Mouse (Mus musculus): ENCODE measurements at regions not wholly inside any gene's neighbourhood (a gene's known extent, or its start where the extent isn't known, plus 50 kb on each side); places are given as distances from the start of the nearest gene placed in this dataset.

DNA sequence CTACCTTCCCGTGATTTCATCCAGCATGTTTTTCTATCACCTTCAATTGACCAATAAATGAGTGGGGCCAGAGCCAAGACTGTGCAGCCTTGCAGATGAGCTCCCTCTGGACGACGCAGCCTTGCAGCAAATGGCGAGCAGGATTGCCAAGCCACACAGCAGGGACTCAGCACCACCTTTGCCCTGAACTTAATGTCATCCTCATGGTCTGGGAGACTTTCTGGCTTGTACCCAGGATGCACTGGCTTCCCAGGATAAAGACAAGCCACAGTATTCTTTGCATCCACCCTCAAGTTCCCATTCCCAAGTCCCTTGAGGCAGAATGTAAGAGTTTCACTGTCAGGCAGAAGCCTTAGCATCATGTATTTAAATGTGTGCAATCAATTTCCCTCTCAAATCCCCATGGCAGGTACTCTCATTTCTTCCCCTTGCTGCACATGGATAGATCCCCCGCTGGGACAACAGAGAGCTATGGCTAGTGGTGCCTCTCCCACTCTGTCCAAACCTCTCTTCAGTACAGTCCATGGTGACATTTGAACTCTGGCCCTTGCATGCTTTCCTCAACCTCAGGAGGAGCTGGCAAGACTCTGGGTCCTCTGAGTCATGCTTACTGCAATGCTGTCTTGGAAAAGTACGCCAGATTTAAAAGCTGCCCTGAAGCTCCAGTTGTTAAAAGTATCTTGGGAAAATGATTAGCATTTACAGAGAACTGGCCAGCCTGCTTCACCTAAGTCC, 252.2 kb upstream of the Hnrnpa3 start:
- ChIA-PET CTCF (interaction anchor here (1.2 kb wide), 1 partner anchor 12 kb away, joined by 3 read pairs; no protein-coding TSS in a partner anchor), POLR2A (interaction anchor here (0.6 kb wide), 1 partner anchor 12 kb away, joined by 3 read pairs; no protein-coding TSS in a partner anchor)
- no peaks in the 10 kb centered on the region for H3K27me3 ChIP-seq
- no peak for TF ChIP-seq CTCF (IDR thresholded peaks at IDR 0.05)
- in situ Hi-C loops (cut with MboI; ENCODE audit: low pct_unique_long_range_greater_than_20kb), result no loop called here
- DNase-seq (ENCODE audit: low read depth, low spot score), result no peak
- no peak for ATAC-seq

DNA sequence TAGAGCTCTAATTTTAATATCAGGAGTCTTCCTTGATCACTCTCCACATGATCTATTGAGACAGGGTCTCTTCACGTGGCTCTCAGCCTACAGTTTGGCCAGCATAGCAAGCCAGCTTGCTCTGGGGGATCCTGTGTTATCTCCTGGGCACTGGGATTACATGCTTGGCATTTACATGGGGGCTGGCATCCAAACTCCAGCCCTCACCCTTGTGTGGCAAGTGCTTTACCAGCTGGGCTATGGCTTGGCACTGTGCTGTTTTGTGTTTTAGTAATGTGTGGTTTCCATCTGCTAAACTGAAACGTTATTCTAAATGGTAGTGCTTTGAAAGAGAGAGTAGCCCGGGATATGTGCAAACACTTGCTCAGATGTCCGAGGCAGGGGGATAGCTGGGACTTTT, 251.5 kb upstream of the Hnrnpa3 start:
- DNase-seq (ENCODE audit: low read depth, low spot score) (no peak), ATAC-seq (no peak)
- no peaks in the 10 kb centered on the region for H3K27me3 ChIP-seq
- no peak for TF ChIP-seq CTCF (IDR thresholded peaks at IDR 0.05)
- in situ Hi-C loops (cut with MboI; ENCODE audit: low pct_unique_long_range_greater_than_20kb), result no loop called here
- ChIA-PET POLR2A (interaction anchor here (0.6 kb wide), 1 partner anchor 11 kb away, joined by 3 read pairs; no protein-coding TSS in a partner anchor), CTCF (interaction anchor here (1.2 kb wide), 1 partner anchor 12 kb away, joined by 3 read pairs; no protein-coding TSS in a partner anchor)

DNA sequence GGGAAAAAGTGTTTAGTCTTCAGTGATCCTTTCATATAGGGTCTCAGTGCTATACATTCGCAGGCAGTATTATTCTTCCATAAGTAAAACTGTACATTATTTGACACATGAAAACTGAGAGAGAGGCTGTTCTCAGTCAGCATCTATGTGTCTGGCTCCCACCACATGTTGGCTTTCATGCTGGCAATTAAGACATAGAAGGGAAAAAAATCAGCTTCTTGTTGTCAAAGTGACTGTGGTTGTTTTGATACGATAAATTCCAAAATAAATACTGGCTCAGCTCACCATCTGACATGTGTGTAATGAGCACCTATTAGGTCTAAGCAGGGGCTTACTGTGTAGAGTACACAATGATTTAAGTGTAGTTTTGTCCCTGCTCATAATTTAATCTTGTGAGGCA, 251.0 kb upstream of the Hnrnpa3 start:
- TF ChIP-seq CTCF (IDR thresholded peaks at IDR 0.05), result no peak
- POLR2A ChIA-PET, result interaction anchor here (0.6 kb wide), 1 partner anchor 11 kb away, joined by 3 read pairs; no protein-coding TSS in a partner anchor
- no peaks in the 10 kb centered on the region for H3K27me3 ChIP-seq
- DNase-seq (ENCODE audit: low read depth, low spot score), result no peak
- in situ Hi-C loops (cut with MboI; ENCODE audit: low pct_unique_long_range_greater_than_20kb), result no loop called here
- CTCF ChIA-PET, result interaction anchor here (1.2 to 1.6 kb wide), 2 partner anchors 11 to 113 kb away, joined by 3 read pairs; no protein-coding TSS in a partner anchor
- no peak for ATAC-seq

DNA sequence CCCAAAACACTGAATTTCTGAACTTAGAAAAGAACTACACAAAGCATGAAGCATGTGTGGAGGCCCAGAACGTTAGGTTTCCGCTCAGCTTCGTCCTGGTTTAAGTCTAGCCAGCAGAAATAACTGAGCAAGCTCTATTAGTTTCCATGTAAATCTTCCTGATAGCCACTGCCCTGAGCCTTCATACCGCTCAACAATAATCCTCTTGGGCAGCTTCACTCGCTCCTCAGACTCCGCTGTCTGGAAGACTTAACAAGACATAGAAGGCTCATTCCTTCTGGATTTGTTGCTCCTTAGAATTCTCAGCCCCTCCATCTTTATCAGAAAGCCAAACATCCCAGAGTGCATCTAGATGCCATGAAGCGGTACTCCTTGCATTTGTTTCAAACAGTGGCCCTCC, 249.3 kb upstream of the Hnrnpa3 start:
- ATAC-seq (no peak), DNase-seq (ENCODE audit: low read depth, low spot score) (no peak)
- H3K27me3 ChIP-seq, result no peaks in the 10 kb centered on the region
- in situ Hi-C loops (cut with MboI; ENCODE audit: low pct_unique_long_range_greater_than_20kb), result no loop called here
- CTCF ChIA-PET, result interaction anchor here (1.6 kb wide), 1 partner anchor 115 kb away, joined by 3 read pairs; no protein-coding TSS in a partner anchor
- POLR2A ChIA-PET, result no interaction called here
- TF ChIP-seq CTCF (IDR thresholded peaks at IDR 0.05), result no peak

DNA sequence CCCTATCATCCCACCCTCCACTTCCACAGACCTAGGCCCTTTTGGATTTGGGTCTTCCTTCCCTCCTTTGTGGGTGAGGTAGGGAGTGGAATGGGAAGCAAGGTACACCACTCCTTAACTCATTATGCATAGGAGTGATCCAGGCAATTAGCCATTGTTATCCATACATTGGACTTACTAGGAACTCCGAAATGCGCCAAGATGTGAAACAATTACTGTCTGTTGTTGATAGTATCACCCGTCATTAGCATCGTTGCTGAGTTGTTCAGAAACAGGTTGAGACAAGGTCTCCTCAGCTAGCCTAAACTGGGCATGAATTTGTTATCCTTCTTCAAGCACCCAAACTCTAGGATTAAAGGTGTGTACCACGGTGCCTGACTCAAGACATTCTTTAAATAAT, 246.3 kb upstream of the Hnrnpa3 start:
- in situ Hi-C loops (cut with MboI; ENCODE audit: low pct_unique_long_range_greater_than_20kb), result no loop called here
- no peak for TF ChIP-seq CTCF (IDR thresholded peaks at IDR 0.05)
- POLR2A ChIA-PET, result interaction anchor here (0.6 kb wide), 1 partner anchor 237 kb away, joined by 5 read pairs; no protein-coding TSS in a partner anchor
- CTCF ChIA-PET, result no interaction called here
- DNase-seq (ENCODE audit: low read depth, low spot score) (no peak), ATAC-seq (no peak)
- H3K27me3 ChIP-seq, result peaks cover 2% of the 10 kb centered on the region

DNA sequence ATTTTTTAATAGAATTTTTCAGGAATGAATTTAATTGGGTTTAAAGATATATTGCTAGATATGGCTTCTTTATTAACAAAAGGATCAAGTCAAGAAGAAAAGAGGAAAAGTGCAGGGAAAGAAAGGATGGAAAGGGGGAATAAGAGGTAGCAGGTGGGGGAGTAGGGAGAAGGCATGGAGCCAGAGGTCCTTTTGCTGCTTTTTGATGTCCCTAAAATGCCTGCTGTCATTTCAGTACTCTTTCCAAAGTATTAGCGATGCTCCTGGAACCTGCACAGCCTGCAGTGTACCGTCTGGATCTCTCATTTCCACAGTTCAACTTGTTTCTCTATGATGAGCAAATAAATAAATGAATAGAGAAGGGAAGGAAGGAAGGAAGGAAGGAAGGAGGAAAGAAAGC, 240.4 kb upstream of the Hnrnpa3 start:
- H3K27me3 ChIP-seq, result peaks cover 13% of the 10 kb centered on the region
- in situ Hi-C loops (cut with MboI; ENCODE audit: low pct_unique_long_range_greater_than_20kb), result no loop called here
- ATAC-seq, result no peak
- ChIA-PET CTCF (interaction anchor here (1.0 kb wide), 1 partner anchor 11 kb away, joined by 3 read pairs; no protein-coding TSS in a partner anchor), POLR2A (interaction anchor here (0.7 kb wide), 1 partner anchor 11 kb away, joined by 3 read pairs; no protein-coding TSS in a partner anchor)
- DNase-seq (ENCODE audit: low read depth, low spot score), result no peak
- no peak for TF ChIP-seq CTCF (IDR thresholded peaks at IDR 0.05)

DNA sequence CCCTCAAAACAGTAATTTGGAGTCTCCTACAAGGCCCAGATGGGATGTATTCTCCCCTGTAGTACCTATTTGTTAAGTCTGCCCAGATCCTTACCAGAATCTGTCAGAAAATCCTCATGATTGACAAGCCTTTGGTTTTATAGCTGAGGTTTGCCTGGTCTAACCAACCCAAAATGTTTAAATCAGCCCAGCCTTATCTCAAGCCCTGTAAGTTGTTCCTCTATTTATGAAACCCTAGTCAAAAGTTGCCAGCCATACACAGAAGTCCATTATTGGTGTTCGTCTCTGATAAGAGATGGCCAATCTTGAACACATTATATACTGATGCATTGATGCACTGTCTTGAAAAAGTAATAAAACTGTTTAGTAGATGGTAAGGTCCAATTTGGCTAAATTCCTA, 239.9 kb upstream of the Hnrnpa3 start:
- in situ Hi-C loops (cut with MboI; ENCODE audit: low pct_unique_long_range_greater_than_20kb), result no loop called here
- H3K27me3 ChIP-seq, result peaks cover 14% of the 10 kb centered on the region
- no peak for ATAC-seq
- TF ChIP-seq CTCF (IDR thresholded peaks at IDR 0.05), result no peak
- no peak for DNase-seq (ENCODE audit: low read depth, low spot score)
- POLR2A ChIA-PET, result interaction anchor here (0.7 kb wide), 1 partner anchor 12 kb away, joined by 3 read pairs; no protein-coding TSS in a partner anchor
- CTCF ChIA-PET, result interaction anchor here (1.0 kb wide), 1 partner anchor 12 kb away, joined by 3 read pairs; no protein-coding TSS in a partner anchor

DNA sequence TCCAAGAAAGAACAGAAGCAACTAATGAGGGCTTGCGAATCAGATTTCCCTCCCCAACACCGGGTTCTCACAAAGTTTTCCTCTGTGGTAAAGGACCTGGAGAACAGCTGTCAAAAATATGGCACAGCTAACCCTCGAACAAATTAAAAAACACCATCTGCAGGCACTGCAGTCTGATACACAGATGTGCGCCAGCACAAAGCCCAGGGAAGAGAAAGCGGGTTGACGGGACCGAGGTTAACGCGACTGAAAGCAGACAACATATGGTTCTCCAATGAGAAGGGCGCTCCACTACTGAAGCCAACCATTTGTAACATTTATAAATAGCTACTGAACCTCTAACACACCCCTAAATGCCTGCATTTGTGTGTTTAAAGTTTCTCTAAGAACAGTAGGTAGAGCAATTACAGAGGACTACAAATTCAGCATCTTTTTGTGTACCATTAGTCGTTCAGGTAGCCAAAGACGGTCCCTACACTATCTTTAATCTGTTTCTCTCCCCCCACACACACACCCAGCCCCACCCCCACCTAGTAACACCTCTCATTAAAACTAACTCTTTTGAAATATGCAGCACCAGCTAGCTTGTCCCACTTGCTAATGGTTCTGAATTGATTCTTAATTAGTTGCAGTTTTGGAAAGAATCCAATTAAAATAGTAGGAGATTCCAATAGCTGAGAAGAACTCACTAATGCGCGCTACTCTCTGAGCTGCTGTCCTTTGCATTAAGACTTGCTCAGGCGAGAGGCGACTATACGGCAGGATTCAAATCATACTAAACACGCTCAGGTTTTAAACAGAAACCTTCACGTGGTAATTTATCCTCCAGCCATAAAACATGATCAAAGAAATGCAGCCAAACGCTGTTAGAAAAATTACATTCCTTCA, 236.0 kb upstream of the Hnrnpa3 start:
- ChIA-PET CTCF (no interaction called here), POLR2A (no interaction called here)

DNA sequence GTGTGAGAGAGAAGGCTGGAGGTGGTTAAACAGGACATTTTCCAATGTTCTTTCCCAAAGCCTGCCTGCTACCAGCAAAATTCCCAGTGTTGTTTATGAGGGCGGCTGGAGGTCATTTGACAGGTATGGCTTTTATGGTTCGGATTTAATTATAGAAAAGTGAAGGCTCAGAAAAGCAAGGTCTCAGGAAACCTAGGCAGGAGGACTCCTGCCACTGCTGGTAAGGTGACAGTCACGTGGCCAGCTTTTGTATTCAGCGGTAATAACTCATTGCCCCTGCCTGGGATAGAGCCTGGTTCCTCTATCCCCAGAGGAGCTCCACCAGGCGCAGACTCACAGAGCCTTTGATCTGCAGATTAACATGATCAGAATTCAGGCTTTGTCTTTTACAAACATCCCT, 235.2 kb upstream of the Hnrnpa3 start:
- ATAC-seq, result no peak
- no peak for TF ChIP-seq CTCF (IDR thresholded peaks at IDR 0.05)
- H3K27me3 ChIP-seq, result peaks cover 12% of the 10 kb centered on the region
- CTCF ChIA-PET, result no interaction called here
- in situ Hi-C loops (cut with MboI; ENCODE audit: low pct_unique_long_range_greater_than_20kb), result no loop called here
- POLR2A ChIA-PET, result no interaction called here
- no peak for DNase-seq (ENCODE audit: low read depth, low spot score)

More for the DNA sequence above, 236.0 kb upstream of the Hnrnpa3 start:
- in situ Hi-C loops (cut with MboI; ENCODE audit: low pct_unique_long_range_greater_than_20kb), result no loop called here
- DNase-seq (ENCODE audit: low read depth, low spot score) (no peak), ATAC-seq (no peak)
- no peak for TF ChIP-seq CTCF (IDR thresholded peaks at IDR 0.05)
- peaks cover 14% of the 10 kb centered on the region for H3K27me3 ChIP-seq

DNA sequence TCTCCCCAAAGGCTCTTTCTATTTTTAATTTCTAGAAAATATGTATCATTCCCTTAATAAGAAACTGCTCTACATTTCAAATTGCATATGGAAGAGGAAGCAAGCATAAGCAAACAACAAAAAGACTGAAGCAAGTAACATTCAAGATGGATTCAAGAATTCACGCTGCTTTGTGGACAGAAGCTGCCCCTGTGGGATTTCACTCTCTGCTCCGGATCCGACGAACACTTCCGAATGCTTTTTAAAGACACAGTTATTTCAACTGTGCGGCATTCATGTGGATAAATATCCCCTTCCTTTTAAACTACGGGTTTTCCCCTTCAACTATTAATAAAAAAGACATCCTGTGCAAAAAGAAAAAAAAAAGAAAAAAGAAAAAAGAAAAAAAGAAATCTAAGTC, 234.7 kb upstream of the Hnrnpa3 start:
- ATAC-seq (no peak), DNase-seq (ENCODE audit: low read depth, low spot score) (no peak)
- ChIA-PET CTCF (no interaction called here), POLR2A (no interaction called here)
- TF ChIP-seq CTCF (IDR thresholded peaks at IDR 0.05), result no peak
- peaks cover 12% of the 10 kb centered on the region for H3K27me3 ChIP-seq
- in situ Hi-C loops (cut with MboI; ENCODE audit: low pct_unique_long_range_greater_than_20kb), result no loop called here
